Mouse (Mus musculus): Measurements from ENCODE around the gene Cysltr1. TPM values are rescaled to one million over a fixed set of nuclear protein-coding genes. Genes with fewer than 3 reads are reported as not detected.

The Cysltr1 gene
- 0.30 and 0.95 TPM in 2 replicates for total RNA-seq (2021)
- long read RNA-seq = 0 reads

DNA sequence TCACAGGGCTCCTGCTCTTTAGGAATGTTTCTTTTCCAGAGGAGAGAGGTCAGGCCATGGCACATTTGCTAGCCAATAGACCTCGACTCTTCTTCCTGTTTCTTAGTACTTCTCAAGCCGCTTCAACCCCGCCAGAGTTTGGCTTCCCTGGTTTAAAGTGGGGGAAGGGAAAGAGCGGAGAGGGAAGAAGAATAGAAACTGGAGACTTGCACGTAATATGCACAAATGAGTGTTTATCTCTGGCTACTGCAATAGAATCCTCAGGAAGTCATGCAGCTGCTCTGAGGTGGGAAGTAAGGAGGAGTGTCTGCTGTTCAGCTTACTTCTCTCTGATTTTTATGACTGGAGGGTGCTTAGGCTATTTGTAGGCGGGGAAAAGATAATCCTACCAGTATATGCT lies at the start of gene Cysltr1:
TSS of gene Cysltr1 (minus strand) at position 294 of the 400 bp plus-strand sequence.
- no peak for DNase-seq

DNA sequence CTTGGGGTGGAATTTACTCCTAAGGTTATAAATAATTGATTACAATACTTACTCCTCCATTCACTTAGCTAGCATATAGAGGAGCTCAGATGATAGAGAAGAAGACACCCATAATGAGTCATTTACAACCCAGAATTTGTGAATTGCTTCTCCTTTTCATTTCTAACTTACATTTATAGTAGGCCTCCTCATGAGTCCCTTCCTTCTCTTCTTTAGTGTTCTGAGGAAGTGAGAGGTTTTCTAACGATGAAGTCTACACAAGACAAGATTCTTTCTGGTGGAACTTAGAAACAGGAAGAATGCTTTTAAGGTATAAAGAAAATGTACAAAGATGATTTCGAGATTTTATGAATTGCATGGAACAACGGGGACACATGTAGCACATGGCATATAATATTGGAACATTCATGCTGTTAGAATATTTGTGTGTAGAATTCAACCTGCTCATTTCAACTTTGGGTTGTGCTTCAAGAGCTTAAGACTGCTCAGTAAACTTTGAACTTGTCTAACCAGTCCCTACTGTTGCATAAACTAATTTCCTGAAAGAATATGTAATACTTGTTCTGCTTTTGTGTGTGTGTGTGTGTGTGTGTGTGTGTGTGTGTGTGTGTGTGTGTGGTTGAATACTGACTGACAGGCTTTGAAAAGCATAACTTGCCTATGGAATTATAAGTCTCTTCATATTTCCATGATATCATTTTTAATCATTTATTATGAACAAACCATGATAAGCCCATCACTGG lies 31.5 kb upstream of the Cysltr1 start:
- DNase-seq = no peak

DNA sequence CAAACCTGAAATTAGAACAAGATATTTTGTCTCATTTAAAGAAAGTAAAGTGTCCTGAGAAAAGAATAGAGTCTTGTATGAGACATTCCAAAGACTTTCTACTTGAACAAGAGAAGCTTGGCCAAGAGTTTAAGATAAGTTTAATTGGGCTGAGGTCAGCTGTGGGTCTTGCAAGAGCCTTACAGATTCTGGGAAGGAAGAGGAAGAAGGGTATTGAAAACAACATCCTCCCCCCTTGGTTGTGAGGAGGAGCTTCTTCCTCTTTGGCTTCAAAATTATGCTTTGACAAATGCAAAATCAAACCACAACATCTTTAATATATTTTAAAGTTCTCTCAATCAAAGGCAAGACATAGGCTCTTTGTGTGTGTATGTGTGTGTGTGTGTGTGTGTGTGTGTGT lies 30.1 kb upstream of the Cysltr1 start:
- no peak for DNase-seq

DNA sequence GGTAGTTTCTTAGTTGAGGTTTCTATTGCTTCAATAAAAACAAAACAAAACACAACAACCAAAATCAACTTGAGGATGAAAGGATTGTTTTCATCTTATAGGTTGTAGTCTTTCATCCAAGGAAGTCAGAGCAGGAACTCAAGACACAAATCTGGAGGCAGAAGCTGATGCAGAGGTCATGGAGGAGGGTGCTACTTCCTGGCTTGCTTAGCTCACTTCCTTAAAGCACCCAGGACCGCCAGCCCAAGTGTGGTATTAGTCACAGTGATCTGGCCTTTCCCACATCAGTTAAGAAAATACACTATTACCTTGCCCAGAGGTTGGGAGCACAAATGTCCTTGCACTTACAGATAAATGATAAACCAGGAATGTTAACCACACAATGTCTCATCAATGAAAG lies 25.0 kb upstream of the Cysltr1 start:
- DNase-seq = no peak

DNA sequence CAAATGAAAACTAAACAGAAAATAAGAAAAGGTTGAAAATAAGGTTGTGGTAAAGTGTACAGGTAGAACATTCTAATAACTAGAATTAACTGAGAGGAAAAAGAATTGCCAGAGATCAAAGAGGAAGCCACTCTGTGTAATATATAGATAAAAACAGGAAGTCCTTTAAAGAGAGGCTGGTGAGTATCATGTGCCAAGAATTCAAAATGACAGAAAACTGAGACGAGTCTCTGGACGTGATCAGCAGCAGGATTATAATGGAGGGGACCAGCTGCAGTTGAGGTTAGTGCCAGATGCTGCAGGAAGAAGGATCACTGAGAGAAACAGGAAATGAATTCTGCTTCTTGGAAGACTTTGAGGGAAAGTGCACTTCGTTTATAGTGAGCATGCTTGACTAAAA lies 20.2 kb upstream of the Cysltr1 start:
- no peak for DNase-seq

DNA sequence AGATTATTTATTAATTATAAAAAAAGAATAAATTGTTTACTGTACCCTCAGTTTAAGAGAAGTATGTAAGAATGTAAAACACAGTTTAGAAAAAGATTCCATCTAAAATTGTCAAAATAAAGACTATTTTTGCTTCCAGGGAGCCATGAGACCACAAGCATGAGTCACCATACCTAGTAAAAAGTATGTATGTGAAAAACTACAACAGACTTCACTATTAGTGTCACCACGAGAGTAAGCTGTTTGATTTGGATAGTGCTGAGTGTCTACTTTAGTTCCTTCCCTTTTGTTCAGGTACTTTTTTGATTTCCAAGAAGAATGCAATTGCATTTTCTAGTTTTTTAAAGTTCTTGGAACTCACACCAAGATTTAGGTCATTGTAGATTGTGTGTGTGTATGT lies 19.0 kb upstream of the Cysltr1 start:
- no peak for DNase-seq

DNA sequence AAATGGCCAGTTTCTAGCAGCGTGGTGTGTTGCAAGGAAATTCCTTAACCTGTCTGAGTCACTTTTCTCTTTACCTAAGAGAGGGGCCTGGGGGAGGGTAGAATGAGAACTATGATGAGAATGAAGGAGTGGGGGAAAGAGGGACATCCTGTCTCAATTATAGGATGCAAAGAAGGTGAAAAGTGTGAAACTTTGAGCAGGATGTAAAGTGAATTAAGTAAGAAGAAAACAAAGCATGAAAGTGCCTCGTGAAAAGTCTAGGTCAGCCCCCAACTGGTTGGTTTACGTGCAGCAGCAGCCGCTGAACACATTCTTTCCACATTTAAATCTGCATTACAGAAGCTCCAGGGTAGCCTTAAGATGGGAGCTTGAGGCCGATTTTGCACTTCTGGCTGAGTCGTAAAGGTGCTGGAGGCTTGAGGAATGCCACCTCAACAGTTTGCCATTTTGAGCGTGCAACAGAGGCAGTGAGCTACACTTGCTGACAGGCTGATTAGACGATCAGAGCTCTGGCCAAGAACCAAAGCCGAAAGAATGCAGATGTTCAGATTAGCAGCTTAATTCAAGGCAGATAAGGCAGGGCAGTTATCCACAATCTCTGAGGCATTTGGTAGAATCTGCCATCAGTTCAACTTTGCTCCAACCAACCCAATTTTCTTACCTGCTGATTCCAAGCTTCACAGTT lies 763 bp downstream of the Cysltr1 start:
- no peak for DNase-seq

DNA sequence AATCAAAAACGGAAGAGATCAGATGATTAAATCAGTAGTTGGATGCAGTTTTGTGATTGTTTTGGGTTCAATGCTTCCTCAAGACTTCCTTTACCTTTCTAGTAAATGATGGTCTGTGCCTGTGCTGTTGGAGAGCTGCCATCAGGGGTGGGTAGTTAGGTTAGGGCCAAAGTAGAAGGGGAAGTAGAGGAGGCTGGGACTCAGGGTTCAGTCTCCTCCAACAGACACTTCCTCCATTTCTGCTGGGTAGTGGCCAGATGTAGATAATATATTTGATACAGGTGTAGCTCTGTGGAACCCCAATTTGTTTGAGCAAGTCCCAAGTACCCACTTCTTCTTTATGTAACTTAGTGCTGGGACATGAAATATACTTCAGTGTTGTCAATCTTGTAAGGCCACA lies 7.6 kb downstream of the Cysltr1 start:
- no peak for DNase-seq

DNA sequence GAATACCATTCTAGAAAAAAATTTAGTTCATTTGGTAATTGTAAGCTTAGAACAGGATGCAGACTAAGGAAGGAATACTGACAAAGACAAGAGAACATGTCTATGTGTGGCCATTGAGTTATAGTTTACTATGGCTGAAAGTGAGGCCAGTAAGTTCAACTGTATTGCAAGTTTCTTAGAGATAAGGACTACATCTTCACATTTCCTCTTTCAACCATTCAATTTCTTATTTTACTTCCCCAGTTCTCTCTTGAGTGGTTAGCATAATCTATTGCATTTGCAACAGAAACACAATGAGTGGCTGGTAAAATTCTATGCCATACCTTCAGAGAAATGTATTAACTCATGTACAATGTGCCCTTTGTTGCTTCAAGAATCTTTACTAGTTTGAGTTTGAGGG lies 9.6 kb downstream of the Cysltr1 start:
- DNase-seq = no peak

DNA sequence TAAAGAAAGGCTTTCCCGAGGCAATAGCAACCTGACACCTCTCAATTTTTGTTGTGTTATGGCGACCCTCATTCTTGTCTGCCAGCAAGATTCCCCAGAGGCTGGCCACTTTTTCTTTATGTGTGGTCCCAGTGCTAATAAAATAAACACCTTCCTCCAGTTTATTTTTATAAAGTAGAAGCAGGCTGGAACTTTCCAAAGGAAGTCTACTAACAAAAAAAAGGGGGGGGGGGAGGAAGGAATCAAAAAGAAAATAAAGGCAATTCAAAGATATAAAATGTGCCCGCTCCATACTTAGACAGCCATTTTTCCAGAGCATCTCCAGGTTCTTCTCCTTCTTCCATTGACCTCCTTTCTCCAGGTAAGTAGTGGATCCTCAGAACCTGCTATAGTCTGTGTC lies 20.6 kb downstream of the Cysltr1 start, which contains the start of gene Gm5127:
TSS of gene Gm5127 (plus strand) at position 301 of the 400 bp plus-strand sequence.
- no peak for DNase-seq

DNA sequence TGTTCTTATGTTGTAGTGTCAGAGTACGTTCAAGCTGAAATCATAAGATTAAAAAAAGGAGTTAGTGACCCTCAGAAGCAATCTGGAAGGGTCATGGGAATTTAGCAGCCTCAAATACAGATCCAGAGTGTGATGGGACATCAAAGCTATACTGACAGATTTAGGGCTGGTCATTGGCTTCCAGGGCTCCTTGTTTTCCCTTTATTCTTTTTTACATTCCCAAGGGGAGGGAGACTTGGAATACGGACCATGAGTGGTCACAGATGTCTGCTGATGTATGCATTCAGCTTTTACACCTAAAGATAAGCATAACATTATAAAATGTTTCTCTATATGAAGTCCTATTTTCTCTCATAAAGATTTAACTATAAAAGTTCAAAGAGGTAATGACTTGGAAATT lies 21.3 kb downstream of the Cysltr1 start:
- no peak for DNase-seq

DNA sequence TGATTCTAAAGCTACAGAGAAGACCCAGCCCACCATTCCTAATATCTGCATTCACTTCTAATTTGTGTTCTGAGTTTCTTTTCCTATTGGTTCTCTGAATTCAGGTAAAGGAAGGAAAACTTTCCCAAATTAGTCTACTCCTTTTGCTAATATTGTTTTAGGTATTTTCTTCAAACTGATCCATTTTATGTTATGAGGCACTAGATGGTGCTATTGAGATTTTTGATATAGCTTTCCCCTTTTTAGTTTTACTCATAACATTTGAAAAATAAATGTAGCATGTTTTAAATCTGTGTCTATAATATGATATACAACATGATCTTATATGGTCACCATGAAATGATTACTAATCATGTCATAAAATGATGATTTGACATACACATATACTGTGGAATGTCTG lies 23.1 kb downstream of the Cysltr1 start:
- no peak for DNase-seq

DNA sequence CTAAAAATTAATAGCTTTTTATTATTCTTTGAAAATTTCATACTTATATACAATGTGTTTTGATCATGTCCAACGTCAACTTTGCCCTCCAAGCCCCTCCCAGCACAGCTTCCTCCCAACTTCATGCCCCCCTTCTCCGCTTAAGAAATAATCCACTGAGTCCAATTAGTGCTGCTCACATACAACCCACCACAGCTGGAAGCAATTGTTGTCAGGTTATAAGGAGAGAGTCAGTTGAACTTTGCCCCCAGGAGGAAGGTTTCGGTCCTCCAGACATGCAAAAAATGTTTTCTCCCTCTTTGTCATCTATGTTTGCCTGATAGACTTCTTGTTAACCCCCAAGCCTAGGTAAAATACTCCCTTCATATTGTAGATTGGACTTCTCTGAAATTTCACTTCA lies 24.5 kb downstream of the Cysltr1 start:
- no peak for DNase-seq

DNA sequence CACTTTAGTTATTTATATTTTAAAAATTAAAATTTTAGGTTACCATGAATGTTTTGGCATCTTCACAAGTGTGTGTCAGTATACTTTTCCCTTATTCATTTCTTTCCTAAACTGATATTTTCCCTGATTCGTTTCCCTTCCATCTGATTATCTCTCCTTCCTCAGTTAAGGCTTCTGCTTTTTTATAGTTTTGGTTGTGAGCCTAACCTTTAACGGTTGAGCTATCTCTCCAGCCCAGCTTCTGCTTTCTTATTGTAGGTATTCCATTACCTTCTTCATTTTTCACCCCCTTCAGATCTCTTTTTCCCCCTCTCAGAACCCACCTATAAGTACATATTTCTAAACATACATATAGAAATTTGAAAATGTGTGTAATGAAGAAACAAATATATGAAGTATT lies 48.0 kb downstream of the Cysltr1 start:
- no peak for DNase-seq

DNA sequence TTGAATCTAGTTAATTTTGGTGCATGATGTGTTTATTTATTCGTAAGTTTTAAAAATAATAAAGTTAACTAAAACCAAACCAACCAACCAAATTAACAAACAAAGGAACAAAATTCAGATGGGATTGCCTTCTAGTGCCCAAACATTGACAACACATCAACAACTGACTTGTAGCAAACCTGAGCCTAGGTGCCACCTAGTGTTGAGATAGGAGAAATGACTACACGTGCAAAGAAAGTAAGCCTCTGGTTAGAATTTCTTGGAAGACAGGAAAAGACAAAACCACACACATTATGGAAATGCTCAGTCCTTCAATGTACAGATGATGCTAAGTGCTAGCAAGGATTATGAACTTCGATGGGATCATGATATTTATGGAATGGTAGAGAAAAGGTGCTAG lies 67.1 kb downstream of the Cysltr1 start:
- no peak for DNase-seq

Other genes with a start within 250 kb of the Cysltr1 start
- gene Fndc3c1, start 118.3 kb downstream of the Cysltr1 start, total RNA-seq (2021) = not detected in 2 replicates
- not detected in 2 replicates for gene Gm5127, start 20.5 kb downstream of the Cysltr1 start, total RNA-seq (2021)
- gene Rtl3, start 237.0 kb upstream of the Cysltr1 start, total RNA-seq (2021) = 0.09 TPM in 1 of 2 replicates, not detected in the other

Measured in adrenal gland, postnatal 25 days (tissue).